Mouse (Mus musculus) frontal cortex, adult 2 months (tissue): ENCODE measurements around the gene Tceanc2. TPM values are rescaled to one million over a fixed set of nuclear protein-coding genes. Genes with fewer than 3 reads are reported as not detected.

ENCODE experiments used
- DNase-seq, 2 experiments: peaks; one replicate each; pipeline ENCODE4 v3.0.0; 2022; ENCODE audit warnings: low spot score in 1 of 2; ENCODE audit errors: extremely low spot score in 1 of 2
- polyA plus RNA-seq: library from polyadenylated mRNA; depleted of rRNA; stranded (reverse); fragments of >200 nt; gene quantifications from 2 replicates; pipeline ENCODE4 v1.2.3, GENCODE M21; 2012

Gene Tceanc2
- polyA plus RNA-seq, 1 experiment, result 8.1 TPM

- DNase-seq, result no peak
Measured at GRCm38 (mm10) chr4:107180746-107181145, 1.8 kb upstream of the Tceanc2 start.

DNA sequence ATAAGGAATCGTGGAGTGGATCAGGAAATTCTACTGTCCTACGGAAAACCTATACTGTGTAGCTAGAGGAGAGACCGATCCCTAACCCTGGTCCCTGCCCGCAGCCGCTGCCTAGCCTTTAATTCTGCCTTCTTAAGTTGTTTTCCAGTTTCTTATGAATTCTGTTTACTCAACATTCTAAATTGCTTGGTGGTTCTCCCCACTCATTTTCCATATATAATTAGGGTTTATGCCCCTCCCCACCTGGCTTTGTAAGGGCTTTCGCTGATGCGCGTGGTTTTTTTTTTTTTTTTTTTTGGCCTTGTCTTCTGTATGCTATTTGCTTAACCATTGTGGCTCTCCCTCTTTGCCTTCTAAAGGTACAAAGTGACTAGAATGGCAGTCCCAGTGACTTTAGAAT is 645 bp upstream of the Tceanc2 start:
- no peak for DNase-seq

GRCm38 (mm10) chr4:107178182-107178829 is 610 bp downstream of the Tceanc2 start, which contains the start of gene Tmem59:
Gene Tmem59, plus strand, starts transcription at chr4:107178399.
- DNase-seq, result peak; percentile 92 to 94

DNA sequence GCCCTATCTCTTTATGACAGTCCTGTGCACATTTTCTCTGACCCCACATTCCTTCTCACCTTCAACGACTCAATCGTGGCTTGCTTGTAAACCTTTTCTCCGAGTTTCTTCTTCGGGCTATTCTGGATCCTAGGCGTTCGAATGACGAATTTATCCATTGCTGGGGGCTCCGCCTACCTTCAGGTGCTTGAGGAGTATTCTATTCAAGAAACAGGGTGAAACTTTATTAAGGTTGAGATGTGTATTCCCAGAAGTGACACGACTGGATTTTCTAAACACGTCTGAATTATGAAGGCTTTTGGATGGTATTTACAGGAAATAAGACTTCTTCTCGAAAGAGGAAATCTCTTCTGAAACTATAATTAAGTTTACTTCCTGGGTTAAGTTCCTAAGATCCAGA is 1.4 kb downstream of the Tceanc2 start:
- DNase-seq, result no peak

GRCm38 (mm10) chr4:107167798-107168197 is 11.1 kb downstream of the Tceanc2 start:
- DNase-seq, result no peak

DNA sequence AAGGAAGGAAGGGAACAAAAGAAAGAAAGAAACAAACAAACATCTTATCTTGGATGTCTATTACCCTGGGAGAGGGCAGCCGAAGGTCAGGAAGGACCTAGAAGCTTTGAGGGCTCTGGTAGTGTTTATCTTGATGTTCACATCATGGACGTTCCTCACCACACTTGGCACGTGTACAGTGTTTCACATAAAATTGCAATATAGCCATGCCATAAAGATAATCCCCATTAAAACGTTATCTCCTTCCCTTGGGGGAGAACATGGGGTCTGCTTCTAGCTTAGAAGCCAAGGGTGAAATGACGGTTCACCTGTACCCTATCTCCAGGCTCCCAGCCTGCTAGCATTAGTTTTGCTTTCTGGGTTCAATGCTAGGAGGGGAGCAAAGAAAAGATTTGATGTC is 12.2 kb downstream of the Tceanc2 start:
- no peak for DNase-seq

- peak; percentile 45 to 89 for DNase-seq
Measured at GRCm38 (mm10) chr4:107163756-107164587, 14.9 kb downstream of the Tceanc2 start.

- DNase-seq, result peak; percentile 53 to 72
Measured at GRCm38 (mm10) chr4:107163341-107163740, 15.6 kb downstream of the Tceanc2 start.

GRCm38 (mm10) chr4:107160181-107160580 is 18.7 kb downstream of the Tceanc2 start:
- DNase-seq, result no peak

GRCm38 (mm10) chr4:107159166-107159773 is 19.6 kb downstream of the Tceanc2 start:
- peak in 1 of 2 experiments; percentile 34 for DNase-seq

- no peak for DNase-seq
Measured at GRCm38 (mm10) chr4:107156983-107157401, 21.9 kb downstream of the Tceanc2 start.

DNA sequence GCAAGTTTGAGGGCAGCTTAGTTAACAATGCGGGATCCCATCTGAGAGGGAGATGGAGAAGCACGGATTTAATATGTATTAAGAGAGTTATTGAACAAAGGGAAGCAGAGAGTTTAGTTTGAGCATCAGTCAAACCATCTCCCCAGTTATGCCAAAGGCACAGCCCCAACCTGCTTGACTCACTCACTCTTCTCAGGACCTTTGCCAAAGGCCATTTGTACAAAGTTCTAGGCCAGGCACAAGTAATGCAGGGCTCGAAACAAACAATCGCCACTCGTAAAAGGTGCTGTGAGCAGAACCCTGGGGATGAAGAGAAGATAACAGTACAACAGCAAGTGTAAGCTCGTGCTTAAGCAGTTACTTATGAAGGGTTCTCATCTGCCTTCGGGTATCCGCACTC is 26.3 kb downstream of the Tceanc2 start:
- DNase-seq, result no peak

DNA sequence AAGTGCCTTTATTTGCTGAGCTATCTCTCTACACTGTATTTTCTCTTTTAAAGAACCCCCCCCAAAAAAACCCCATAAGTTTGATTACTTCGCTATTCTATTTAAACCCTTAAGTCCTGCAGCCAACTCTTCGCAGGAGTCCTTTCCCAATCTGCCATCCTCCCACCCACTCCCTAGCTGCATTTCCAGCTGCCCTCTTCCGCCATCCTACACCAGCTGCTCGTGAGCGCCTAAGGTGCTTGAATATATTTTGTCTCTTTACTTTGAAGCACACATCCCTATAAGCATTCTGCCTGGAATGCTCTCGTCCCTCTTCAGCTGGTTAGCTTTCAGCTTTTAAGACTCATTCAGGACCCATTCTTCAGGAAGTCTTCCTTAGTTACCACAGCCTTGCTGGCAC is 27.9 kb downstream of the Tceanc2 start:
- peak in 1 of 2 experiments; percentile 66 for DNase-seq

- no peak for DNase-seq
Measured at GRCm38 (mm10) chr4:107143511-107143910, 35.4 kb downstream of the Tceanc2 start.

- no peak for DNase-seq
Measured at GRCm38 (mm10) chr4:107139836-107140631, 38.9 kb downstream of the Tceanc2 start.

GRCm38 (mm10) chr4:107138948-107139835 is 39.7 kb downstream of the Tceanc2 start:
- no peak for DNase-seq

- DNase-seq, result no peak
Measured at GRCm38 (mm10) chr4:107136531-107136930, 42.4 kb downstream of the Tceanc2 start.

GRCm38 (mm10) chr4:107135663-107136062 is 43.3 kb downstream of the Tceanc2 start:
- DNase-seq, result no peak

DNA sequence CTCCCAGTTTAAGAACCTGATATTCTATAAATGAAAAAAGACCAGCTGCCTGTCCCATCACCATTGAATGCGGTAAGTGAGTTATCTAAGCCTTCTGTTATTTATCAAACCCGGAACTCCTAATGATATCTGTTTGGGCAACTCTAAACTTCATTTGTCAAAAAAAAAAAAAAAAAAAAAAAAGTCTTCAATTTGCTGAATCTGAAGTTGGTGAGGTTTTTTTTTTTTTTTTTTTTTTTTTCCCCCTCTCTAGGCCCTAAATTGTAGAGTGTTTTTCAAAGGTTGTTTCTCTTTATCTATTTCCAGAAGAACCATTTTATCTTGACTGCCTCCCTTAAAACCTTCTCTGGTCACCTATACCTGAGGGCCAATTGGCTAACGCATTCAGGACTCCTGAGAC is 44.0 kb downstream of the Tceanc2 start:
- no peak for DNase-seq

- peak in 1 of 2 experiments; percentile 48 for DNase-seq
Measured at GRCm38 (mm10) chr4:107130534-107130933, 48.4 kb downstream of the Tceanc2 start.
